Mouse (Mus musculus): Measurements from ENCODE around the gene Htra2. TPM values are rescaled to one million over a fixed set of nuclear protein-coding genes. Genes with fewer than 3 reads are reported as not detected.

Htra2 gene
- 119 TPM for polyA plus RNA-seq (2012; fragmentation: generic; extraction: Trizol)
- long read RNA-seq, experiment 1, transcript Htra2-201 (8 exons, 1,725 nt) = major isoform, 70 of 109 reads
- long read RNA-seq, experiment 1, partial matches to known transcripts = 9 of 109 reads
- long read RNA-seq, experiment 1, other reads (novel, unspliced or antisense) = 25 of 109 reads
- long read RNA-seq, experiment 2, transcript Htra2-204 (7 exons, 1,605 nt) = minor isoform, 18 of 477 reads
- long read RNA-seq, experiment 2, transcript Htra2-201 (8 exons, 1,725 nt) = major isoform, 336 of 477 reads
- long read RNA-seq, experiment 2, partial matches to known transcripts = 5 of 477 reads
- long read RNA-seq, experiment 2, other reads (novel, unspliced or antisense) = 112 of 477 reads

DNA sequence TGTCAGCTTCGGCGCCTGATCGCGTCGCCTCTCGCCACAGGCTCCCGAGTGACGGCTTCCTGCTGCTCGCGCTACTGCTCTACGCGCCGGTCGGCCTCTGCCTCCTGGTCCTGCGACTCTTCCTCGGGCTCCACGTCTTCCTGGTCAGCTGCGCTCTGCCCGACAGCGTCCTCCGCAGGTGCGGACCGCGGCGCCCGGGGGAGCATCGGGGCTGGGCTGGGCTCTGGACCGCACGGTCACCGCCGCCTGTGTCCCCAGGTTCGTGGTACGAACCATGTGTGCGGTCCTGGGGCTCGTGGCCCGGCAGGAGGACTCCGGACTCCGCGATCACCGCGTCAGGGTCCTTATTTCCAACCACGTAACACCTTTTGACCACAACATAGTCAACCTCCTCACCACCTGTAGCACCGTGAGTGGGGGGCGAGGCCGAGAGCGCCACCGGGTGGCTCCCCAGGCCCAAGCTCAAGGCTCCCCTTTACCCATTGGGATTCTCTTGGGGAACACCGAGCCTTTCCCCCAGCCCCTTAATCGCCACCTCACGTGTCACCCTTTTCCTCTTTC is at the start of gene Htra2:
TSS of gene Htra2 (minus strand) at position 403 of the 561 bp plus-strand sequence.
- Histone ChIP-seq H3K27me3 (ENCODE audit: control insufficient read depth, insufficient read depth, insufficient read length) (no peaks in the 10 kb centered on the region), H3ac (ENCODE audit: control insufficient read depth, insufficient read length, low read depth) (peak within 1 kb of the TSS; percentile 97), H3K79me2 (ENCODE audit: control insufficient read depth, insufficient read depth) (peaks cover 62% of the 10 kb centered on the region), H3K4me3 (ENCODE audit: insufficient read depth, poor library complexity, severe bottlenecking) (peak within 1 kb of the TSS; percentile 99), H3K36me3 (ENCODE audit: control insufficient read depth, insufficient read depth) (peaks cover 48% of the 10 kb centered on the region), H3K79me3 (ENCODE audit: low read depth) (peaks cover 41% of the 10 kb centered on the region)
- TF ChIP-seq CTCF (IDR thresholded peaks at IDR 0.05; ENCODE audit: control insufficient read depth, insufficient read depth, insufficient read length) (peak; percentile 47), USF1 (IDR thresholded peaks at IDR 0.05; ENCODE audit: low read depth) (no peak)

DNA sequence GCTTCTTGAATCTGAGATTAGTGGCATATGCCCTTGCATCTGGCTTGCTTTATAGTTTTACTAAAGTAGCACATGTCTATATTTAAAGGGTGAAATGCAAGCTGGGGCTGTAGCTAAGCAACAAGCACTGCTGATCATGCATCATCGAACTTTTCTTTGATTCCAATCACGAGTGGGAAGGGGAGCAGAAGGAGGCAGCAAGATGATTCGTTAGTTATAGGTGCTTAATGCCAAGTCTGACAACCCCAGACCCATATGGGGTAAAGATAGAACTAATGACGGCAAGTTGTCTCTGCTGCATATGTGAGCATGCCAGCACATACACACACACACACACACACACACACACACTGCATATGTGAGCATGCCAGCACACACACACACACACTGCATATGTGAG is 49.1 kb upstream of the Htra2 start:
- peaks cover 4% of the 10 kb centered on the region for H3K36me3 ChIP-seq (ENCODE audit: control insufficient read depth, insufficient read depth)
- no peak overlapping the region for H3ac ChIP-seq (ENCODE audit: control insufficient read depth, insufficient read length, low read depth)
- no peaks in the 10 kb centered on the region for H3K27me3 ChIP-seq (ENCODE audit: control insufficient read depth, insufficient read depth, insufficient read length)
- peaks cover 3% of the 10 kb centered on the region for H3K79me3 ChIP-seq (ENCODE audit: low read depth)
- H3K4me3 ChIP-seq (ENCODE audit: insufficient read depth, poor library complexity, severe bottlenecking) = no peak overlapping the region
- peaks cover 14% of the 10 kb centered on the region for H3K79me2 ChIP-seq (ENCODE audit: control insufficient read depth, insufficient read depth)
- TF ChIP-seq FOSL1 (IDR thresholded peaks at IDR 0.05; ENCODE audit: insufficient read depth, low read length, poor library complexity, severe bottlenecking) (no peak), CTCF (IDR thresholded peaks at IDR 0.05; ENCODE audit: control insufficient read depth, insufficient read depth, insufficient read length) (no peak), MAX (IDR thresholded peaks at IDR 0.05) (no peak), MYOG (IDR thresholded peaks at IDR 0.05; ENCODE audit: control insufficient read depth, extremely low read depth, insufficient read length) (no peak), CEBPB (IDR thresholded peaks at IDR 0.05; ENCODE audit: low read depth) (no peak), MYOD1 (IDR thresholded peaks at IDR 0.05; ENCODE audit: control insufficient read depth, insufficient read length, low read depth) (no peak), USF1 (IDR thresholded peaks at IDR 0.05; ENCODE audit: low read depth) (no peak)

DNA sequence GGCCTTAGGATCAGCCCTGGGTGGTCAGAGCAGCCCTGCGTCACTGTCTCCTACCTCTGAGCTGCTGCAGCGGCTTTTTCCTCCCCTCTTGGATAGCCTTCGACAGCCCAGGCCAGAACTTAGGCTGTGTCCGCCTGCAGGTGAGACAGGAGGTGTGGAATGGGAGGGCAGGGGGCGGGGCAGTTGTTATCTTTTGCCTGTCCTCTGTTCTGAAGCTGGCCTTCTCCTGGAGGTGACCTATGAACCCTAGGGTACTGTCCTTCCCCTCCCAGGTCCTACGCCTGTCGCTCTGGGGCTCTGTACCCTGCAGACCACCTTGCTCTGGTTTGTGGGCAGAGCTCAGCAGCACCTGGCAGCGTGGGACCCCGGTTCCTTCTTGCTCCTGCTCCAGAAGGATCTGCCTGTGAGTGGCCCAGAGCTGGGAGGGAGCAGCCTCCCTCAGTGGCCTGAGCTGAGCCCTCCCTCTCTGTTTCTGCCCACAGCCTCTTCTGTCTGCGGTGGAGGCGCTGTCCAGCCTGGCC is 48.1 kb upstream of the Htra2 start:
- TF ChIP-seq CEBPB (IDR thresholded peaks at IDR 0.05; ENCODE audit: low read depth) (no peak), CTCF (IDR thresholded peaks at IDR 0.05; ENCODE audit: control insufficient read depth, insufficient read depth, insufficient read length) (no peak), MYOD1 (IDR thresholded peaks at IDR 0.05; ENCODE audit: control insufficient read depth, insufficient read length, low read depth) (no peak), FOSL1 (IDR thresholded peaks at IDR 0.05; ENCODE audit: insufficient read depth, low read length, poor library complexity, severe bottlenecking) (no peak), MAX (IDR thresholded peaks at IDR 0.05) (no peak)
- no peak overlapping the region for H3K4me3 ChIP-seq (ENCODE audit: insufficient read depth, poor library complexity, severe bottlenecking)
- peaks cover 4% of the 10 kb centered on the region for H3K36me3 ChIP-seq (ENCODE audit: control insufficient read depth, insufficient read depth)
- peaks cover under 1% of the 10 kb centered on the region for H3K79me3 ChIP-seq (ENCODE audit: low read depth)
- peaks cover 4% of the 10 kb centered on the region for H3K79me2 ChIP-seq (ENCODE audit: control insufficient read depth, insufficient read depth)
- H3K27me3 ChIP-seq (ENCODE audit: control insufficient read depth, insufficient read depth, insufficient read length) = no peaks in the 10 kb centered on the region
- H3ac ChIP-seq (ENCODE audit: control insufficient read depth, insufficient read length, low read depth) = no peak overlapping the region

DNA sequence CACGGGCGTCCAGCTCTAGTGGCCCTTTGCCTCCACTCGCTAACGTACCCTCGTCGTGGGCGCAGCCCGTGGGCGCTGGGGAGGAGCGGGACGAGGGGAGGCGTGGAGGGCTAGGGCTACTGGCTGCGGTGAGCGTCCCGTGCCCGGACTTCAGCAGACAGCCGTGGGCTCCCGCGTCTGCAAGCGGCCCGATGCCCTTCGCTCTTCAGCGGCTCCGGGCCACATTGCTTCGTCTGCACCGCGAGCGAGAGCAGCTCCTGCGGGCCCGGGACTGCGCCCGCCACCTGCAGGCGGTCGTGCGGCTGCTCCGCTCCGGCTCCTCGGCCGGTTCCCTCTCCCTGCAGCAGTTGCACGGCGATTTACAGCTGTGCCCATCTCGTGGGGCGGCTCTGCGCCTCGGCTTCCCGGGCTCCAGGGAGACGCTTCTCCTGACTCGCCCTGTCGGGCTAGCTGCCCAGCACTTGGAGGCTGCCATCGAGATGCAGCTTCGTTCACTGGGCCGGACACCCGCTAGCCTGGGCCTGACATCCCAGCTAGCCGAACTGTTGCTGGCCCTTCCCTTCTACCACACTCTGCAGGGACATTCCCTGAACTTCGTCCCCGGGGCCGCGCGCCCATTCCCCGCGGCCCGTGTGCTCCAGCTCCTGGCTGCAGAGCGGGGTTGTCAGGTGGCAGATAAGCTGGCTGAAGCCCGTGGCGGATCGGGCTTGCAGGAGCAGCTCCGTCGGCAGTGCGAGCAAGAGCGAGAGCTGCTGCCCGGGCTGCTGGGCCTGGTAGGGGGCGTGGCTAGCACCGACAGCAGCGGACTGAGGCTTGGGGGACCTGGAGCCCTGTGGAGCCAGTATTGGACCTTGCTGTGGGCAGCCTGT is 46.8 kb upstream of the Htra2 start:
- peak overlapping the region; percentile 90 for H3ac ChIP-seq (ENCODE audit: control insufficient read depth, insufficient read length, low read depth)

DNA sequence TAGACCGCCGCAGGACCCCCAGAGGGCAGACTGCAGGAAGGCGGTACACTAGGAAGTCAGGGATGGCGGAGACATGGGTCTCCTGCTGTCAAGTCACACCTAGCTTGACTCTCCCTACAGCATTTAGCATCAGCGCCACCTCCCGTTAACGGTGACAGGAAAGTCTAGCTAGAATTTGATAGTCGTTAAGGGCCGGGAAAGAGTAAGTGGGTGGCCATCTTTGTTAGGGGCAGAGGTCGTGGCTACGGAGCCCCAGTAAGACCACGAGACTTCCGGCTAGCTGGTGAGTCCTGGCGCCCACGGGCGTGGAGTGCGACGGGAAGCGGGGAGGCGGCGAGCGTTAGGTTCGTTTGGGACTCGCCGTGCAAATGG is 46.2 kb upstream of the Htra2 start, which contains the start of the genes Ccdc142 and Gm42688:
TSS of gene Ccdc142 (plus strand) at position 286 of the 372 bp plus-strand sequence.
TSS of gene Gm42688 (plus strand) at position 302 of the 372 bp plus-strand sequence.
- no peaks in the 10 kb centered on the region for H3K27me3 ChIP-seq (ENCODE audit: control insufficient read depth, insufficient read depth, insufficient read length)
- H3K36me3 ChIP-seq (ENCODE audit: control insufficient read depth, insufficient read depth) = no peaks in the 10 kb centered on the region
- H3K79me3 ChIP-seq (ENCODE audit: low read depth) = no peaks in the 10 kb centered on the region
- H3K79me2 ChIP-seq (ENCODE audit: control insufficient read depth, insufficient read depth) = no peaks in the 10 kb centered on the region
- H3K4me3 ChIP-seq (ENCODE audit: insufficient read depth, poor library complexity, severe bottlenecking) = peak within 1 kb of the TSS; percentile 51
- H3ac ChIP-seq (ENCODE audit: control insufficient read depth, insufficient read length, low read depth) = peak within 1 kb of the TSS; percentile 90
- TF ChIP-seq CTCF (IDR thresholded peaks at IDR 0.05; ENCODE audit: control insufficient read depth, insufficient read depth, insufficient read length) (peak; percentile 9), MYOG (IDR thresholded peaks at IDR 0.05; ENCODE audit: control insufficient read depth, extremely low read depth, insufficient read length) (no peak), MYOD1 (IDR thresholded peaks at IDR 0.05; ENCODE audit: control insufficient read depth, insufficient read length, low read depth) (no peak), USF1 (IDR thresholded peaks at IDR 0.05; ENCODE audit: low read depth) (peak; percentile 49)

More for the DNA sequence above, 46.8 kb upstream of the Htra2 start:
- Histone ChIP-seq H3K79me2 (ENCODE audit: control insufficient read depth, insufficient read depth) (no peaks in the 10 kb centered on the region), H3K79me3 (ENCODE audit: low read depth) (no peaks in the 10 kb centered on the region), H3K36me3 (ENCODE audit: control insufficient read depth, insufficient read depth) (no peaks in the 10 kb centered on the region), H3K4me3 (ENCODE audit: insufficient read depth, poor library complexity, severe bottlenecking) (peak overlapping the region; percentile 51), H3K27me3 (ENCODE audit: control insufficient read depth, insufficient read depth, insufficient read length) (no peaks in the 10 kb centered on the region)
- peak; percentile 62 for TF ChIP-seq CTCF (IDR thresholded peaks at IDR 0.05; ENCODE audit: control insufficient read depth, insufficient read depth, insufficient read length)
- TF ChIP-seq USF1 (IDR thresholded peaks at IDR 0.05; ENCODE audit: low read depth) = no peak
- no peak for TF ChIP-seq MYOD1 (IDR thresholded peaks at IDR 0.05; ENCODE audit: control insufficient read depth, insufficient read length, low read depth)
